Mouse (Mus musculus): ENCODE data around the gene Hoxc8.

DNA sequence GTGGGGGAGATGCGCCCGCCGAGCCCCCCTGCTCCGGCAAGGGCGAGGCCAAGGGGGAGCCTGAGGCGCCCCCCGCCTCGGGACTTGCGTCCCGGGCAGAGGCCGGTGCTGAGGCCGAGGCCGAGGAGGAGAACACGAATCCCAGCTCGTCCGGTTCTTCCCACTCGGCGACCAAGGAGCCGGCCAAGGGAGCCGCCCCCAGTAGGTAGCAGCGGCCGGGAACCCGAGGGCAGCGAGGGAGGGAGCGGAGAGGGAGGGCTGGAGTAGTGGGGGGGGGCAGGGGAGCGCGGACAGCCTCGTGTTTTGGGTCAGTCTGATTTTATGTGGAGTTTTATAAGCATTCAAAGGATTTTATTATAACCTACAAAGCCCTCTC, 35.4 kb upstream of the Hoxc8 start:
- no peak for TF ChIP-seq POLR2A (IDR thresholded peaks at IDR 0.05; ENCODE audit: borderline replicate concordance, control insufficient read depth, low read depth, low read length)
- TF ChIP-seq CTCF (IDR thresholded peaks at IDR 0.05; ENCODE audit: control insufficient read depth, insufficient read depth, low read length), result no peak

All from bone marrow, adult 2 months (tissue).